Mouse (Mus musculus): ENCODE measurements around the gene Gdpd5.

The Gdpd5 gene

GRCm38 (mm10) chr7:99404031-99404735 lies 23.0 kb downstream of the Gdpd5 start:
- DNase-seq (ENCODE audit: low read depth, low spot score), result no peak

- no peak for DNase-seq (ENCODE audit: low read depth, low spot score)
Measured at GRCm38 (mm10) chr7:99405386-99406155, 24.4 kb downstream of the Gdpd5 start.

- no peak for DNase-seq (ENCODE audit: low read depth, low spot score)
Measured at GRCm38 (mm10) chr7:99407598-99407997, 26.4 kb downstream of the Gdpd5 start.

- peak; percentile 83 for DNase-seq (ENCODE audit: low read depth, low spot score)
Measured at GRCm38 (mm10) chr7:99409441-99410222, 28.4 kb downstream of the Gdpd5 start.

- DNase-seq (ENCODE audit: low read depth, low spot score), result no peak
Measured at GRCm38 (mm10) chr7:99410315-99410714, 29.1 kb downstream of the Gdpd5 start.

GRCm38 (mm10) chr7:99411047-99411779 lies 30.0 kb downstream of the Gdpd5 start:
- DNase-seq (ENCODE audit: low read depth, low spot score), result no peak

GRCm38 (mm10) chr7:99415045-99415444 lies 33.8 kb downstream of the Gdpd5 start:
- DNase-seq (ENCODE audit: low read depth, low spot score), result no peak

- no peak for DNase-seq (ENCODE audit: low read depth, low spot score)
Measured at GRCm38 (mm10) chr7:99419311-99419710, 38.1 kb downstream of the Gdpd5 start.

GRCm38 (mm10) chr7:99421006-99421405 lies 39.8 kb downstream of the Gdpd5 start:
- no peak for DNase-seq (ENCODE audit: low read depth, low spot score)

GRCm38 (mm10) chr7:99424538-99425155 lies 43.4 kb downstream of the Gdpd5 start:
- DNase-seq (ENCODE audit: low read depth, low spot score), result peak; percentile 41

- DNase-seq (ENCODE audit: low read depth, low spot score), result peak; percentile 50
Measured at GRCm38 (mm10) chr7:99425706-99426105, 44.5 kb downstream of the Gdpd5 start.

- peak; percentile 67 for DNase-seq (ENCODE audit: low read depth, low spot score)
Measured at GRCm38 (mm10) chr7:99427031-99427430, 45.8 kb downstream of the Gdpd5 start.

- DNase-seq (ENCODE audit: low read depth, low spot score), result no peak
Measured at GRCm38 (mm10) chr7:99427987-99428386, 46.8 kb downstream of the Gdpd5 start.

- no peak for DNase-seq (ENCODE audit: low read depth, low spot score)
Measured at GRCm38 (mm10) chr7:99428836-99429235, 47.6 kb downstream of the Gdpd5 start.

GRCm38 (mm10) chr7:99429786-99430185 lies 48.6 kb downstream of the Gdpd5 start:
- no peak for DNase-seq (ENCODE audit: low read depth, low spot score)

GRCm38 (mm10) chr7:99430246-99430645 lies 49.0 kb downstream of the Gdpd5 start:
- no peak for DNase-seq (ENCODE audit: low read depth, low spot score)

GRCm38 (mm10) chr7:99432248-99432647 lies 51.0 kb downstream of the Gdpd5 start:
- peak; percentile 91 for DNase-seq (ENCODE audit: low read depth, low spot score)

GRCm38 (mm10) chr7:99432863-99433262 lies 51.6 kb downstream of the Gdpd5 start:
- DNase-seq (ENCODE audit: low read depth, low spot score), result no peak

- DNase-seq (ENCODE audit: low read depth, low spot score), result no peak
Measured at GRCm38 (mm10) chr7:99434672-99435250, 53.5 kb downstream of the Gdpd5 start.

- no peak for DNase-seq (ENCODE audit: low read depth, low spot score)
Measured at GRCm38 (mm10) chr7:99436530-99436929, 55.3 kb downstream of the Gdpd5 start.

GRCm38 (mm10) chr7:99438881-99439280 lies 57.7 kb downstream of the Gdpd5 start:
- DNase-seq (ENCODE audit: low read depth, low spot score), result no peak
